Mouse (Mus musculus): Measurements from ENCODE around the gene Trak1. TPM values are rescaled to one million over a fixed set of nuclear protein-coding genes. Genes with fewer than 3 reads are reported as not detected.

The Trak1 gene
- polyA plus RNA-seq, 1 experiment from 2014 or later = 27.1 TPM

GRCm38 (mm10) chr9:121429592-121429991 lies 132.3 kb downstream of the Trak1 start:
- no peak for ATAC-seq (ENCODE audit: low read depth)
- Histone ChIP-seq H3K4me2 (ENCODE audit: low read depth, low read length) (no peak overlapping the region), H3K27ac (ENCODE audit: low read length) (no peak overlapping the region), H3K27me3 (ENCODE audit: control insufficient read depth, insufficient read depth, low read depth, low read length) (no peaks in the 10 kb centered on the region), H3K4me1 (replicated peaks; ENCODE audit: control insufficient read depth, insufficient read depth, low read length) (no peaks in the 10 kb centered on the region), H3K4me3 (ENCODE audit: low read length) (no peak overlapping the region), H3K36me3 (ENCODE audit: control insufficient read depth, insufficient read depth, low read length) (no peaks in the 10 kb centered on the region), H3K9me3 (ENCODE audit: control insufficient read depth, low read length) (no peaks in the 10 kb centered on the region), H3K9ac (ENCODE audit: low read length) (no peak overlapping the region)
- WGBS = 86% methylated on average over 7 of the region's 7 CpGs

GRCm38 (mm10) chr9:121430379-121430778 lies 133.1 kb downstream of the Trak1 start:
- Histone ChIP-seq H3K27ac (ENCODE audit: low read length) (no peak overlapping the region), H3K4me3 (ENCODE audit: low read length) (no peak overlapping the region), H3K36me3 (ENCODE audit: control insufficient read depth, insufficient read depth, low read length) (no peaks in the 10 kb centered on the region), H3K9me3 (ENCODE audit: control insufficient read depth, low read length) (no peaks in the 10 kb centered on the region), H3K27me3 (ENCODE audit: control insufficient read depth, insufficient read depth, low read depth, low read length) (no peaks in the 10 kb centered on the region), H3K4me1 (replicated peaks; ENCODE audit: control insufficient read depth, insufficient read depth, low read length) (no peaks in the 10 kb centered on the region), H3K9ac (ENCODE audit: low read length) (no peak overlapping the region), H3K4me2 (ENCODE audit: low read depth, low read length) (no peak overlapping the region)
- ATAC-seq (ENCODE audit: low read depth) = no peak
- 41% methylated on average over 6 of the region's 6 CpGs for WGBS

GRCm38 (mm10) chr9:121433745-121434528 lies 136.6 kb downstream of the Trak1 start:
- H3K9me3 ChIP-seq (ENCODE audit: control insufficient read depth, low read length) = no peaks in the 10 kb centered on the region
- no peaks in the 10 kb centered on the region for H3K27me3 ChIP-seq (ENCODE audit: control insufficient read depth, insufficient read depth, low read depth, low read length)
- no peak overlapping the region for H3K4me3 ChIP-seq (ENCODE audit: low read length)
- no peaks in the 10 kb centered on the region for H3K4me1 ChIP-seq (replicated peaks; ENCODE audit: control insufficient read depth, insufficient read depth, low read length)
- H3K4me2 ChIP-seq (ENCODE audit: low read depth, low read length) = no peak overlapping the region
- no peak overlapping the region for H3K27ac ChIP-seq (ENCODE audit: low read length)
- ATAC-seq (ENCODE audit: low read depth) = no peak
- no peaks in the 10 kb centered on the region for H3K36me3 ChIP-seq (ENCODE audit: control insufficient read depth, insufficient read depth, low read length)
- H3K9ac ChIP-seq (ENCODE audit: low read length) = no peak overlapping the region
- WGBS = 75% methylated on average over 15 of the region's 15 CpGs

- no peak overlapping the region for H3K4me3 ChIP-seq (ENCODE audit: low read length)
- H3K4me1 ChIP-seq (replicated peaks; ENCODE audit: control insufficient read depth, insufficient read depth, low read length) = no peaks in the 10 kb centered on the region
- WGBS = 65% methylated on average over 3 of the region's 3 CpGs
- no peak overlapping the region for H3K27ac ChIP-seq (ENCODE audit: low read length)
- H3K9me3 ChIP-seq (ENCODE audit: control insufficient read depth, low read length) = no peaks in the 10 kb centered on the region
- no peak for ATAC-seq (ENCODE audit: low read depth)
- H3K9ac ChIP-seq (ENCODE audit: low read length) = no peak overlapping the region
- H3K36me3 ChIP-seq (ENCODE audit: control insufficient read depth, insufficient read depth, low read length) = no peaks in the 10 kb centered on the region
- no peaks in the 10 kb centered on the region for H3K27me3 ChIP-seq (ENCODE audit: control insufficient read depth, insufficient read depth, low read depth, low read length)
- no peak overlapping the region for H3K4me2 ChIP-seq (ENCODE audit: low read depth, low read length)
Observed at GRCm38 (mm10) chr9:121435332-121435956, 138.1 kb downstream of the Trak1 start.

GRCm38 (mm10) chr9:121436501-121436900 lies 139.2 kb downstream of the Trak1 start:
- Histone ChIP-seq H3K9me3 (ENCODE audit: control insufficient read depth, low read length) (no peaks in the 10 kb centered on the region), H3K27me3 (ENCODE audit: control insufficient read depth, insufficient read depth, low read depth, low read length) (no peaks in the 10 kb centered on the region), H3K36me3 (ENCODE audit: control insufficient read depth, insufficient read depth, low read length) (no peaks in the 10 kb centered on the region), H3K9ac (ENCODE audit: low read length) (no peak overlapping the region), H3K4me2 (ENCODE audit: low read depth, low read length) (no peak overlapping the region), H3K4me3 (ENCODE audit: low read length) (no peak overlapping the region), H3K4me1 (replicated peaks; ENCODE audit: control insufficient read depth, insufficient read depth, low read length) (no peaks in the 10 kb centered on the region), H3K27ac (ENCODE audit: low read length) (no peak overlapping the region)
- ATAC-seq (ENCODE audit: low read depth) = no peak
- 50% methylated on average over 1 of the region's 1 CpGs for WGBS

- Histone ChIP-seq H3K4me1 (replicated peaks; ENCODE audit: control insufficient read depth, insufficient read depth, low read length) (no peaks in the 10 kb centered on the region), H3K27ac (ENCODE audit: low read length) (no peak overlapping the region), H3K36me3 (ENCODE audit: control insufficient read depth, insufficient read depth, low read length) (peaks cover 23% of the 10 kb centered on the region), H3K9ac (ENCODE audit: low read length) (no peak overlapping the region), H3K4me2 (ENCODE audit: low read depth, low read length) (no peak overlapping the region), H3K27me3 (ENCODE audit: control insufficient read depth, insufficient read depth, low read depth, low read length) (no peaks in the 10 kb centered on the region), H3K9me3 (ENCODE audit: control insufficient read depth, low read length) (no peaks in the 10 kb centered on the region), H3K4me3 (ENCODE audit: low read length) (no peak overlapping the region)
- no peak for ATAC-seq (ENCODE audit: low read depth)
- 56% methylated on average over 1 of the region's 1 CpGs for WGBS
Observed at GRCm38 (mm10) chr9:121442145-121442544, 144.8 kb downstream of the Trak1 start.

GRCm38 (mm10) chr9:121443696-121444366 lies 146.5 kb downstream of the Trak1 start:
- Histone ChIP-seq H3K9me3 (ENCODE audit: control insufficient read depth, low read length) (no peaks in the 10 kb centered on the region), H3K36me3 (ENCODE audit: control insufficient read depth, insufficient read depth, low read length) (peaks cover 30% of the 10 kb centered on the region), H3K4me2 (ENCODE audit: low read depth, low read length) (no peak overlapping the region), H3K27ac (ENCODE audit: low read length) (no peak overlapping the region), H3K4me3 (ENCODE audit: low read length) (no peak overlapping the region), H3K27me3 (ENCODE audit: control insufficient read depth, insufficient read depth, low read depth, low read length) (no peaks in the 10 kb centered on the region), H3K9ac (ENCODE audit: low read length) (no peak overlapping the region), H3K4me1 (replicated peaks; ENCODE audit: control insufficient read depth, insufficient read depth, low read length) (no peaks in the 10 kb centered on the region)
- 75% methylated on average over 31 of the region's 31 CpGs for WGBS
- ATAC-seq (ENCODE audit: low read depth) = 0 out of 2 replicates have a peak, but pooled peaks have one; percentile 26

GRCm38 (mm10) chr9:121444367-121444707 lies 147.0 kb downstream of the Trak1 start:
- Histone ChIP-seq H3K36me3 (ENCODE audit: control insufficient read depth, insufficient read depth, low read length) (peaks cover 30% of the 10 kb centered on the region), H3K27me3 (ENCODE audit: control insufficient read depth, insufficient read depth, low read depth, low read length) (no peaks in the 10 kb centered on the region), H3K4me1 (replicated peaks; ENCODE audit: control insufficient read depth, insufficient read depth, low read length) (no peaks in the 10 kb centered on the region), H3K4me2 (ENCODE audit: low read depth, low read length) (no peak overlapping the region), H3K4me3 (ENCODE audit: low read length) (no peak overlapping the region), H3K9me3 (ENCODE audit: control insufficient read depth, low read length) (no peaks in the 10 kb centered on the region), H3K27ac (ENCODE audit: low read length) (no peak overlapping the region), H3K9ac (ENCODE audit: low read length) (no peak overlapping the region)
- 67% methylated on average over 3 of the region's 3 CpGs for WGBS
- ATAC-seq (ENCODE audit: low read depth) = no peak

- ATAC-seq (ENCODE audit: low read depth) = no peak; the same call in 1 of the 2 replicates
- Histone ChIP-seq H3K9me3 (ENCODE audit: control insufficient read depth, low read length) (no peaks in the 10 kb centered on the region), H3K9ac (ENCODE audit: low read length) (no peak overlapping the region), H3K27ac (ENCODE audit: low read length) (no peak overlapping the region), H3K36me3 (ENCODE audit: control insufficient read depth, insufficient read depth, low read length) (peaks cover 33% of the 10 kb centered on the region), H3K4me1 (replicated peaks; ENCODE audit: control insufficient read depth, insufficient read depth, low read length) (no peaks in the 10 kb centered on the region), H3K27me3 (ENCODE audit: control insufficient read depth, insufficient read depth, low read depth, low read length) (no peaks in the 10 kb centered on the region), H3K4me3 (ENCODE audit: low read length) (no peak overlapping the region), H3K4me2 (ENCODE audit: low read depth, low read length) (no peak overlapping the region)
- 86% methylated on average over 2 of the region's 2 CpGs for WGBS
Observed at GRCm38 (mm10) chr9:121445364-121445763, 148.1 kb downstream of the Trak1 start.
